Mouse (Mus musculus) forebrain, embryonic 15.5 days (tissue): ENCODE results near the gene 2010003K11Rik. TPM values are rescaled to one million over a fixed set of nuclear protein-coding genes. Genes with fewer than 3 reads are reported as not detected.

Experiments used
- ATAC-seq: fragments of 200-750 bp; cut with Nextera tagmentation; replicated peaks from 2 replicates; pipeline ENCODE4 v1.8.0; 2017; ENCODE audit warnings: mild to moderate bottlenecking, moderate TSS enrichment, moderate library complexity
- H3K27ac ChIP-seq: fragments of 300-500 bp; sonication (generic); replicated peaks from 2 replicates; pipeline ENCODE4 v1.5.1; 2015; ENCODE audit warnings: mild to moderate bottlenecking, inconsistent platforms
- H3K27me3 ChIP-seq: fragments of 300-500 bp; sonication (generic); 2 replicates; pipeline ENCODE4 v1.6.1; 2015; ENCODE audit warnings: inconsistent platforms
- H3K36me3 ChIP-seq: fragments of 300-500 bp; sonication (generic); 2 replicates; pipeline ENCODE4 v1.6.1; 2015; ENCODE audit warnings: mild to moderate bottlenecking, inconsistent platforms
- H3K4me1 ChIP-seq: fragments of 300-500 bp; sonication (generic); 2 replicates; pipeline ENCODE4 v1.6.1; 2015; ENCODE audit warnings: inconsistent platforms
- H3K4me2 ChIP-seq: fragments of 300-500 bp; sonication (generic); replicated peaks from 2 replicates; pipeline ENCODE4 v1.6.1; 2015; ENCODE audit warnings: mild to moderate bottlenecking, inconsistent platforms
- H3K4me3 ChIP-seq: fragments of 300-500 bp; sonication (generic); 2 replicates; pipeline ENCODE4 v1.5.1; 2015; ENCODE audit warnings: mild to moderate bottlenecking, inconsistent platforms
- H3K9ac ChIP-seq: fragments of 300-500 bp; sonication (generic); replicated peaks from 2 replicates; pipeline ENCODE4 v1.6.1; 2015; ENCODE audit warnings: mild to moderate bottlenecking, inconsistent platforms
- H3K9me3 ChIP-seq: fragments of 300-500 bp; sonication (generic); 2 replicates; pipeline ENCODE4 v1.6.1; 2016; ENCODE audit warnings: inconsistent platforms
- WGBS: fragments of 180-500 bp; shearing (Covaris S2); methylation state at CpG from one replicate; pipeline ENCODE4 v1.1.7; 2015; ENCODE audit warnings: mixed read lengths; 5-methylcytosine and 5-hydroxymethylcytosine counted together
- polyA plus RNA-seq: library from polyadenylated mRNA; unstranded; fragments of >200 nt; fragmentation: Nextera tagmentation; extraction: Ambion mirVana; gene quantifications from 2 replicates; pipeline ENCODE4 v1.2.1, GENCODE M21; 2015

Gene 2010003K11Rik
- polyA plus RNA-seq, 1 experiment from 2014 or later, result not detected

DNA sequence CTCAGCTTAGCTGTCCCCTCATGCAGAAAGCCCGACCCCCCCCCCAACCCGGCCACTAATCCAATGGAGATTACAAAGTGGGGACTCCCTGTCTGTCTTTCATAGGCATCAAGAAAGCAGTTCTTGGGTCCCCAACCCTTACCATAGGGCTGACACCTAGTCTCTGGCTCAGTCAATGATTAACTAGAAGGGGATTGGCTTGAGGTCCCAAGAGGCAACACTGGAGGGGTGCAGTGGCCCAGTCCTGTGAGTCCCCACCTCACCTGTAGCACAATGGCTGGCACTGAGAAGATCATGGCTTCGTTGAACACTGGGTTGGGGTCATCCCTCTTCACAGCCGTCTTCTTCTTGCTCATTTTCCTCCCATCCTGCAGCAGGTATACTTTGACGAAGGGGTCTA, 47.7 kb downstream of the 2010003K11Rik start:
- Histone ChIP-seq H3K4me1 (peaks cover 7% of the 10 kb centered on the region; the same call in 1 of the 2 replicates), H3K36me3 (no peaks in the 10 kb centered on the region), H3K9ac (no peak overlapping the region), H3K9me3 (no peaks in the 10 kb centered on the region), H3K27me3 (no peaks in the 10 kb centered on the region), H3K27ac (no peak overlapping the region), H3K4me2 (no peak overlapping the region), H3K4me3 (no peak overlapping the region)
- ATAC-seq, result no peak
- 64% methylated on average over 5 of the region's 5 CpGs for WGBS

DNA sequence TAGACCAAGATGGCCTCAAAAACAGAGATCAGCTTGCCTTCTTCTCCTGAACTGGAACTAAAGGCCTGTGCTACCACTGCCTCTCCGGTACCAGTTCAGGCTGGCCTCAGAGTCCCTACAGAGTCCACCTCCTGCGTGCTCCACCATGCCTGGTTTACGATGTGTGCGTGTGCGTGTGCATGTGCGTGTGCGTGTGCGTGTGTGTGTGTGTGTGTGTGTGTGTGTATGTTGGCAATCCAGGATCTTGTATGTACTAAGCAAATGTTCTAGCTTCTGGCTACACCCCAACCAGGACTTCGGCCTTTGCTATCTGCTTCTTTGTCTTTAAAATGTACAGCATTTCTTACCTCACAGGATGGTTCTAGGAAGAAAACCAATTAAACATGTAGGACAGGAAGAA, 49.2 kb downstream of the 2010003K11Rik start:
- no peaks in the 10 kb centered on the region for H3K36me3 ChIP-seq
- no peaks in the 10 kb centered on the region for H3K27me3 ChIP-seq
- no peak overlapping the region for H3K4me3 ChIP-seq
- peaks cover 7% of the 10 kb centered on the region; the same call in 1 of the 2 replicates for H3K4me1 ChIP-seq
- ATAC-seq, result no peak
- no peak overlapping the region for H3K4me2 ChIP-seq
- H3K9ac ChIP-seq, result no peak overlapping the region
- 95% methylated on average over 9 of the region's 9 CpGs for WGBS
- no peak overlapping the region for H3K27ac ChIP-seq
- H3K9me3 ChIP-seq, result no peaks in the 10 kb centered on the region

- no peak overlapping the region for H3K27ac ChIP-seq
- H3K9ac ChIP-seq, result no peak overlapping the region
- peaks cover 7% of the 10 kb centered on the region; the same call in 1 of the 2 replicates for H3K4me1 ChIP-seq
- H3K4me3 ChIP-seq, result no peak overlapping the region
- H3K27me3 ChIP-seq, result no peaks in the 10 kb centered on the region
- no peak for ATAC-seq
- no peaks in the 10 kb centered on the region for H3K9me3 ChIP-seq
- WGBS, result 89% methylated on average over 9 of the region's 9 CpGs
- H3K4me2 ChIP-seq, result no peak overlapping the region
- no peaks in the 10 kb centered on the region for H3K36me3 ChIP-seq
These were observed 50.9 kb downstream of the 2010003K11Rik start for GRCm38 (mm10) chr19:4447445-4447844.

Other genes with a start within 250 kb of the 2010003K11Rik start
- gene Ssh3, start 229.4 kb downstream of the 2010003K11Rik start, polyA plus RNA-seq, result 5.2 and 6.7 TPM in 2 replicates
- gene Ankrd13d, start 215.4 kb downstream of the 2010003K11Rik start, polyA plus RNA-seq, result 25.1 and 26.2 TPM in 2 replicates
- gene Grk2, start 192.4 kb downstream of the 2010003K11Rik start, polyA plus RNA-seq, result 20.5 and 24.9 TPM in 2 replicates
- gene Kdm2a, start 100.3 kb downstream of the 2010003K11Rik start, polyA plus RNA-seq, result 40.3 and 43.3 TPM in 2 replicates
- 5.1 and 5.6 TPM in 2 replicates for gene Rhod, start 59.2 kb downstream of the 2010003K11Rik start, polyA plus RNA-seq
- gene Syt12, start 21.1 kb downstream of the 2010003K11Rik start, polyA plus RNA-seq, result 1.5 and 1.8 TPM in 2 replicates
- gene Pcx, start 11.9 kb upstream of the 2010003K11Rik start, polyA plus RNA-seq, result 26.8 and 28.4 TPM in 2 replicates
- gene Lrfn4, start 117.1 kb upstream of the 2010003K11Rik start, polyA plus RNA-seq, result 10.9 and 11.7 TPM in 2 replicates
- 53.8 and 56.5 TPM in 2 replicates for gene Rce1, start 127.1 kb upstream of the 2010003K11Rik start, polyA plus RNA-seq
- 6.6 and 8.8 TPM in 2 replicates for gene Gm960, start 200.1 kb upstream of the 2010003K11Rik start, polyA plus RNA-seq
- gene Sptbn2, start 212.6 kb upstream of the 2010003K11Rik start, polyA plus RNA-seq, result 30.2 and 31.9 TPM in 2 replicates